Mouse (Mus musculus) gastrocnemius, adult 8-10 months (tissue): ENCODE data around the gene Ndufs5. TPM values are rescaled to one million over a fixed set of nuclear protein-coding genes. Genes with fewer than 3 reads are reported as not detected.

Experiments
- total RNA-seq, 4 experiments: library from RNA; stranded (reverse); gene quantifications; 2 replicates each; pipeline ENCODE4 v1.2.4; 2022

Gene Ndufs5
- total RNA-seq, 4 experiments from 2014 or later, result 230 to 275 (median 261) TPM

Other genes with a start within 250 kb of the Ndufs5 start
- gene Macf1, start 33.8 kb downstream of the Ndufs5 start, total RNA-seq, result 10 to 100 TPM; 49.5 to 63.7 (median 57.9) TPM
- 10 to 100 TPM; 20.2 to 33.9 (median 25.3) TPM for gene Akirin1, start 32.1 kb upstream of the Ndufs5 start, total RNA-seq
- not detected for gene Rhbdl2, start 69.7 kb upstream of the Ndufs5 start, total RNA-seq
- gene 4933427I04Rik, start 141.5 kb upstream of the Ndufs5 start, total RNA-seq, result not detected
- 10 to 100 TPM; 12.3 to 34.6 (median 21.5) TPM for gene Mycbp, start 186.6 kb upstream of the Ndufs5 start, total RNA-seq
- 10 to 100 TPM; 17.9 to 27.2 (median 21.3) TPM for gene Rragc, start 199.2 kb upstream of the Ndufs5 start, total RNA-seq
- not detected for gene 4930535I16Rik, start 199.8 kb upstream of the Ndufs5 start, total RNA-seq